Mouse (Mus musculus): ENCODE measurements at regions not wholly inside any gene's neighbourhood (a gene's known extent, or its start where the extent isn't known, plus 50 kb on each side); places are given as distances from the start of the nearest gene placed in this dataset.

DNA sequence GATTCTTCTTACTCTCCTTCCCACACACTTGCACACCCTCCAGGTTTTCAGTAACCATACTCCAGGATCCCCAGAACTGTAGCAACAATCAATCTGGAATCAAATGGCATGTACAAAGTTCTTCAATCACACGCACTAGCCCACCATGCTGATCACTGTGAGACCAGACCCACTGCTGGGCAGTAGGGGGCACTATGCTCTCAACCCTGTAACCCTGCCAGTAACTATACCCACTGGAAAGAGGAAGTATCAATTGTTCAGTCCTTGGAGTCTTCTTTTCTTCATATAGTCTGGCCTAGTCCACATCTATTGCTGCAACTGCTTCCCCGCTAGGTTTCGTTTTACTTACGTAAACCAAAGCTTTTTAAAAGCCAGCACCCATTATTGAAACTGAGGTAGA is 197.8 kb upstream of the Thbs1 start:
- H3K27me3 ChIP-seq (ENCODE audit: control insufficient read depth, insufficient read depth, low read length): no peaks in the 10 kb centered on the region
- no peak overlapping the region for H3K27ac ChIP-seq
- H3K36me3 ChIP-seq (ENCODE audit: control insufficient read depth, insufficient read depth, low read length): no peaks in the 10 kb centered on the region
- no peaks in the 10 kb centered on the region for H3K4me1 ChIP-seq (ENCODE audit: control insufficient read depth, insufficient read depth, low read length)
- DNase-seq: peak in 1 of 2 experiments; percentile 15
- TF ChIP-seq CTCF (IDR thresholded peaks at IDR 0.05): peak; percentile 32
- no peak for TF ChIP-seq POLR2A (IDR thresholded peaks at IDR 0.05; ENCODE audit: insufficient read depth, low read depth, low read length)
- intact Hi-C loops (cut with DNase I): no loop called here
- H3K4me3 ChIP-seq: no peak overlapping the region
- no peaks in the 10 kb centered on the region for H3K79me2 ChIP-seq (replicated peaks; ENCODE audit: control insufficient read depth, insufficient read depth, low read length)
- 91% methylated on average over 4 of the region's 4 CpGs for WGBS
- H3K9ac ChIP-seq (ENCODE audit: low read depth, low read length): no peak overlapping the region

DNA sequence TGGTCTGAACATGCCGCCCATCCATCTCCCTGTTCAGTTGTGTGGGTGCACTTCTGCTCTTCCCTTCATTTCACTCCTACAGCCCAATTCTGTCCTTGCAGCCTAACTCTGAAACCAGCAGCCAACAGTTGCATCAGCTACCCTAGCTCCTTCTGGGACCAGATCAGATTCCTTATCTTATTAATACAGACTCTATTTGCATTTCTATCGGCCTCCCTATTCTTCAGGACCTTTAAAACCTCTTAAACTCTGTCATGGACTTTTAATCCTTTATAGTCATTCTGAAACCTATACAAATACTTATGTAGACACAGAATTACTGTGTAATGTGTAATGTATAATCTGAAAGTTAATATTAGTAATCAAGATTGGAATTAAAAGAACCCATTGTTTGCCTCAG is 195.9 kb upstream of the Thbs1 start:
- Histone ChIP-seq H3K9ac (ENCODE audit: low read depth, low read length) (no peak overlapping the region), H3K79me2 (replicated peaks; ENCODE audit: control insufficient read depth, insufficient read depth, low read length) (no peaks in the 10 kb centered on the region), H3K27ac (no peak overlapping the region), H3K4me1 (ENCODE audit: control insufficient read depth, insufficient read depth, low read length) (no peaks in the 10 kb centered on the region), H3K27me3 (ENCODE audit: control insufficient read depth, insufficient read depth, low read length) (no peaks in the 10 kb centered on the region), H3K4me3 (no peak overlapping the region), H3K36me3 (ENCODE audit: control insufficient read depth, insufficient read depth, low read length) (no peaks in the 10 kb centered on the region)
- TF ChIP-seq POLR2A (IDR thresholded peaks at IDR 0.05; ENCODE audit: insufficient read depth, low read depth, low read length): no peak
- DNase-seq: no peak
- intact Hi-C loops (cut with DNase I): no loop called here
- 90% methylated on average over 2 of the region's 2 CpGs for WGBS

DNA sequence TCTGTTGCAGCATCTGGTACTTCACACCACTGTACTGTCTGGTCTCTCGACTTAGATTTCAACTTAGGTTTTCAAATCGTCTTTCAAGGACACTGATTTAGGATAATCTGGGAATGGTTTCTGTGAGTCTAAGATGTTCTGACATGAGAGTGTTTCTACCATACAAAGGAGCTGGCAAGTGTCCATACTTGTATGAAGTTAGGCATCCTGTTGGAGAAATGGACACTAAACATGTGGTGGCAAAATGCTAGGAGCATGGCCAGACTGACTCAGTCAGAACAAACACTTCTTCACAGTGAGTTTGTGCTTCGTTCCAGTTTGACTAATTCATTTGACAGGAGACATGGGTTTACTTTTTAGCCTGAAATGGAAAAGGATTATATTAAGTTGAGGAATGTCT is 194.5 kb upstream of the Thbs1 start:
- TF ChIP-seq EP300 (IDR thresholded peaks at IDR 0.05; ENCODE audit: insufficient read depth, low read depth, low read length): no peak
- no peak for TF ChIP-seq POLR2A (IDR thresholded peaks at IDR 0.05; ENCODE audit: insufficient read depth, low read depth, low read length)
- TF ChIP-seq CTCF (IDR thresholded peaks at IDR 0.05): no peak
- H3K4me1 ChIP-seq (ENCODE audit: control insufficient read depth, insufficient read depth, low read length): no peaks in the 10 kb centered on the region
- 71% methylated on average over 3 of the region's 3 CpGs for WGBS

GRCm38 (mm10) chr2:117924877-117925276 is 186.8 kb upstream of the Thbs1 start:
- intact Hi-C loops (cut with DNase I): loop anchor here (5.0 kb wide), 1 partner anchor 123 kb away; no protein-coding TSS in a partner anchor
- 73% methylated on average over 5 of the region's 5 CpGs for WGBS
- no peak overlapping the region for H3K9ac ChIP-seq (ENCODE audit: low read depth, low read length)
- H3K79me2 ChIP-seq (replicated peaks; ENCODE audit: control insufficient read depth, insufficient read depth, low read length): no peaks in the 10 kb centered on the region
- no peaks in the 10 kb centered on the region for H3K4me1 ChIP-seq (ENCODE audit: control insufficient read depth, insufficient read depth, low read length)
- H3K27ac ChIP-seq: no peak overlapping the region
- DNase-seq: no peak
- no peaks in the 10 kb centered on the region for H3K27me3 ChIP-seq (ENCODE audit: control insufficient read depth, insufficient read depth, low read length)
- no peak overlapping the region for H3K4me3 ChIP-seq
- H3K36me3 ChIP-seq (ENCODE audit: control insufficient read depth, insufficient read depth, low read length): no peaks in the 10 kb centered on the region
- TF ChIP-seq POLR2A (IDR thresholded peaks at IDR 0.05; ENCODE audit: insufficient read depth, low read depth, low read length) (no peak), CTCF (IDR thresholded peaks at IDR 0.05) (no peak), EP300 (IDR thresholded peaks at IDR 0.05; ENCODE audit: insufficient read depth, low read depth, low read length) (no peak)

More for the DNA sequence above, 194.5 kb upstream of the Thbs1 start:
- H3K27ac ChIP-seq: no peak overlapping the region
- H3K79me2 ChIP-seq (replicated peaks; ENCODE audit: control insufficient read depth, insufficient read depth, low read length): no peaks in the 10 kb centered on the region
- no peak overlapping the region for H3K4me3 ChIP-seq
- H3K27me3 ChIP-seq (ENCODE audit: control insufficient read depth, insufficient read depth, low read length): no peaks in the 10 kb centered on the region
- H3K9ac ChIP-seq (ENCODE audit: low read depth, low read length): no peak overlapping the region
- intact Hi-C loops (cut with DNase I): no loop called here
- H3K36me3 ChIP-seq (ENCODE audit: control insufficient read depth, insufficient read depth, low read length): no peaks in the 10 kb centered on the region
- DNase-seq: no peak

- Histone ChIP-seq H3K27me3 (ENCODE audit: control insufficient read depth, insufficient read depth, low read length) (no peaks in the 10 kb centered on the region), H3K27ac (no peak overlapping the region), H3K36me3 (ENCODE audit: control insufficient read depth, insufficient read depth, low read length) (no peaks in the 10 kb centered on the region), H3K4me1 (ENCODE audit: control insufficient read depth, insufficient read depth, low read length) (no peaks in the 10 kb centered on the region), H3K4me3 (no peak overlapping the region), H3K79me2 (replicated peaks; ENCODE audit: control insufficient read depth, insufficient read depth, low read length) (no peaks in the 10 kb centered on the region), H3K9ac (ENCODE audit: low read depth, low read length) (no peak overlapping the region)
- intact Hi-C loops (cut with DNase I): no loop called here
- DNase-seq: no peak
- WGBS: 94% methylated on average over 5 of the region's 5 CpGs
- TF ChIP-seq POLR2A (IDR thresholded peaks at IDR 0.05; ENCODE audit: insufficient read depth, low read depth, low read length) (no peak), CTCF (IDR thresholded peaks at IDR 0.05) (no peak), EP300 (IDR thresholded peaks at IDR 0.05; ENCODE audit: insufficient read depth, low read depth, low read length) (no peak)
Observed at GRCm38 (mm10) chr2:117925412-117925811, 186.3 kb upstream of the Thbs1 start.

- Histone ChIP-seq H3K4me1 (ENCODE audit: control insufficient read depth, insufficient read depth, low read length) (no peaks in the 10 kb centered on the region), H3K4me3 (no peak overlapping the region), H3K9ac (ENCODE audit: low read depth, low read length) (no peak overlapping the region), H3K27ac (no peak overlapping the region), H3K36me3 (ENCODE audit: control insufficient read depth, insufficient read depth, low read length) (no peaks in the 10 kb centered on the region), H3K79me2 (replicated peaks; ENCODE audit: control insufficient read depth, insufficient read depth, low read length) (no peaks in the 10 kb centered on the region), H3K27me3 (ENCODE audit: control insufficient read depth, insufficient read depth, low read length) (no peaks in the 10 kb centered on the region)
- DNase-seq: no peak
- 74% methylated on average over 6 of the region's 6 CpGs for WGBS
- TF ChIP-seq CTCF (IDR thresholded peaks at IDR 0.05) (no peak), EP300 (IDR thresholded peaks at IDR 0.05; ENCODE audit: insufficient read depth, low read depth, low read length) (no peak), POLR2A (IDR thresholded peaks at IDR 0.05; ENCODE audit: insufficient read depth, low read depth, low read length) (no peak)
- intact Hi-C loops (cut with DNase I): no loop called here
Observed at GRCm38 (mm10) chr2:117928062-117928461, 183.6 kb upstream of the Thbs1 start.
